In the genomic region with DNA sequence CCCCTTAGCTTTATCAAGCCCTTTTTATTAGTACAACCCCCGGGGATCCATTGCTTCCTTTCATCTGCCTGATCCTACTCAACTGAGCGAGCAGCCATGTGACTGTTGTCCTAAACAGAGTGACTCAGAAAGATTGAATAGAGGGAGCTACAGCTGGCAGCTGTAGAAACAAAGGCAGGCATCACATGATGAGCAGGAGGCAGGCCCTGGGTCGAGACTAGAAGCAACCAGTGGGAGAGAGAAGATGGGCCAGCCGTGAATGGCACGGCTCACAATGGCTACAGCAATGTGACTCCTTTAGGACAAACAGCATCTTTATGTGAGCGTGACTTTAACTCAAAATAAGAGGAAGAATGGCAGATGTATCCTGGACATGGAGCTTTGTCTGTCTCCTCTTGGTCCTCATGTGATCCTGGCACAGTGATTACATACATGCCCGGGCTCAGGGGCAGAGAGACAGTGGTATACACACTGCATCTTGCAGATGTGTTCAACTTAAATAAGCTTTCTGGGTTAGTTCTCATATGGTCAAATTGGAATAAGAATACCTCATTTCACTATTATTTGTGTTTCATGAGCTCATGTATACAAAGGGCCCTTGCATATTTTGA, we compare ENCODE assay signal across 12 mouse cellular contexts.
DNase-seq lines count a peak whose midpoint lies in the region; ATAC-seq and TF ChIP-seq lines count a peak whose summit lies in the region.
"Had no signal": no experiment of that assay in that cellular context is flagged by ENCODE, and none has a peak within 500 bp of the region (broad histone marks: within the 10 kb centered on the region; RNA-seq: fewer than 3 reads in every experiment).

No protein-coding gene starts in this region.

- 16% methylated on average over 7 of the region's 7 CpGs for WGBS in neural tube, embryonic 15.5 days
- WGBS in forebrain, postnatal 0 days = 18% methylated on average over 7 of the region's 7 CpGs
- WGBS in kidney, embryonic 14.5 days = 61% methylated on average over 7 of the region's 7 CpGs

- DNase-seq in neural tube, embryonic 10.5 days (ENCODE audit: extremely low spot score, low spot score) = peak; percentile 19
- DNase-seq in forebrain, postnatal 0 days = no peak
- DNase-seq in left cerebral cortex, adult 2 months (ENCODE audit: extremely low spot score in 1 of 2, low spot score in 2 of 2) = peak in 1 of 2 experiments; percentile 20
- DNase-seq in telencephalon, adult 2 months (ENCODE audit: low read depth, low spot score) = peak; percentile 75
- no peak for DNase-seq in urinary bladder, postnatal 36 days (ENCODE audit: low spot score in 2 of 2)
- no peak for DNase-seq in heart, adult 18-20 months
- DNase-seq: adrenal gland, postnatal 10 days; kidney, postnatal 14 days had no signal

- no peak for TF ChIP-seq CTCF in forebrain, postnatal 0 days (IDR thresholded peaks at IDR 0.05; ENCODE audit: low read depth)
- TF ChIP-seq CTCF in left cerebral cortex, adult 2 months (IDR thresholded peaks at IDR 0.05) = no peak

- intact Hi-C loops in left cerebral cortex, adult 2 months (cut with DNase I) = no loop called here

- no peak overlapping the region for H3K9ac ChIP-seq in neural tube, embryonic 15.5 days (replicated peaks)
- H3K9ac ChIP-seq in forebrain, postnatal 0 days = no peak overlapping the region
- H3K9ac ChIP-seq in kidney, embryonic 14.5 days (ENCODE audit: low read depth, low read length) = no peak overlapping the region
- H3K9ac ChIP-seq: liver, embryonic 14.5 days had no signal

- H3K4me2 ChIP-seq in neural tube, embryonic 15.5 days = no peak overlapping the region
- no peak overlapping the region for H3K4me2 ChIP-seq in forebrain, postnatal 0 days (ENCODE audit: low read depth)
- H3K4me2 ChIP-seq in kidney, embryonic 14.5 days (replicated peaks; ENCODE audit: low read depth, low read length) = no peak overlapping the region

- no peaks in the 10 kb centered on the region for H3K36me3 ChIP-seq in neural tube, embryonic 15.5 days
- no peaks in the 10 kb centered on the region for H3K36me3 ChIP-seq in forebrain, postnatal 0 days (ENCODE audit: insufficient read depth)
- H3K36me3 ChIP-seq in kidney, embryonic 14.5 days (ENCODE audit: control insufficient read depth, insufficient read depth, low read length) = no peaks in the 10 kb centered on the region

- no peak overlapping the region for H3K27ac ChIP-seq in neural tube, embryonic 15.5 days (replicated peaks)
- H3K27ac ChIP-seq in forebrain, postnatal 0 days (ENCODE audit: low read depth, low read length) = no peak overlapping the region
- H3K27ac ChIP-seq in left cerebral cortex, adult 2 months = peak overlapping the region; percentile 75
- H3K27ac ChIP-seq in kidney, embryonic 14.5 days (ENCODE audit: low read depth, low read length) = no peak overlapping the region
- H3K27ac ChIP-seq: liver, embryonic 14.5 days had no signal

- H3K27me3 ChIP-seq in neural tube, embryonic 15.5 days (replicated peaks) = no peaks in the 10 kb centered on the region
- no peaks in the 10 kb centered on the region for H3K27me3 ChIP-seq in forebrain, postnatal 0 days (ENCODE audit: insufficient read depth, low read length)
- no peaks in the 10 kb centered on the region for H3K27me3 ChIP-seq in kidney, embryonic 14.5 days (ENCODE audit: control insufficient read depth, insufficient read depth, low read length)
- H3K27me3 ChIP-seq: CH12.LX had no signal

- ATAC-seq in neural tube, embryonic 15.5 days (ENCODE audit: low FRiP score) = no peak
- peak; percentile 75 for ATAC-seq in forebrain, postnatal 0 days
- no peak for ATAC-seq in kidney, embryonic 14.5 days (ENCODE audit: low FRiP score, low TSS enrichment)

- H3K9me3 ChIP-seq in neural tube, embryonic 15.5 days (replicated peaks) = no peaks in the 10 kb centered on the region
- H3K9me3 ChIP-seq in forebrain, postnatal 0 days (ENCODE audit: low read length) = no peaks in the 10 kb centered on the region
- no peaks in the 10 kb centered on the region for H3K9me3 ChIP-seq in kidney, embryonic 14.5 days (ENCODE audit: control insufficient read depth, low read length)

- no peak overlapping the region for H3K4me3 ChIP-seq in neural tube, embryonic 15.5 days (replicated peaks)
- no peak overlapping the region for H3K4me3 ChIP-seq in forebrain, postnatal 0 days (ENCODE audit: low read depth, low read length)
- no peak overlapping the region for H3K4me3 ChIP-seq in left cerebral cortex, adult 2 months
- no peak overlapping the region for H3K4me3 ChIP-seq in kidney, embryonic 14.5 days (ENCODE audit: low read length)

- H3K4me1 ChIP-seq in neural tube, embryonic 15.5 days = no peaks in the 10 kb centered on the region
- no peaks in the 10 kb centered on the region for H3K4me1 ChIP-seq in forebrain, postnatal 0 days (ENCODE audit: insufficient read depth)
- H3K4me1 ChIP-seq in kidney, embryonic 14.5 days (ENCODE audit: control insufficient read depth, insufficient read depth, low read length) = no peaks in the 10 kb centered on the region

Comparison
In these comparisons a context has a peak if more than half of its experiments do, and no peak if none do; other contexts are left out.
1. DNase-seq: peak in neural tube, embryonic 10.5 days (single experiment) and telencephalon, adult 2 months (single experiment); none in forebrain, postnatal 0 days (single experiment), urinary bladder, postnatal 36 days (0 of 2) and heart, adult 18-20 months (0 of 2).